Mouse (Mus musculus): ENCODE results near the gene Bud23.
"Not testable (repeated sequence)": the region's sequence is repeated elsewhere in the genome, so short reads cannot be mapped to it uniquely, and the experiment has no call there.

The Bud23 gene

DNA sequence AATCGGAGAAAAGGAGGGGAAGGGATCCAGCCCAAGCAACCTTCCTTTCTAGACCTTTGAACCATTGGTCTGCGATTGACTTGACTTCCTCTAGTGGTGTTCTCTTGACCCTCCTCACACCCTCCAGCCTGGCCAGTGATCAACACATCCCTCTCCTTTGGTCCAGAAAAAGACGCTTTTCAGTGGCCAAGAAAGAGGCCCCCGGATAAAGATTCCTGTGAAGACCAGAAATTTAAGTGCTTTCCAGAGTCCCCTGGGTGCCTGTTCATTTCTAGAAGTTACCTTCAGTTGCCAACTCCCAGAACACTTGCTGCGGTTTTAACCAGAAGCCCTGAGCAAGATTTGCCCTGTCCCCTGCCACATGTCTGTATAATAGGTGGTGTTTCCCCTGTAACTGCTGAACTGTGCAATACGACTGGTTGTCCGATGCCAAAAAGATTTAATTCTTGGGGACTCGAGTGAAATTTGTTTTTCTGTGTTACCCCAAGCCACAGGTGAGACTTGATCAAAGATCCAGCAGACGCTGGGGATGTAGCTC is at the start of gene Bud23:
Bud23 (minus strand) TSS at position 51 of the 538 bp plus-strand sequence.
- not testable (repeated sequence) for DNase-seq (ENCODE audit: low read depth, low spot score)

- DNase-seq (ENCODE audit: low read depth, low spot score), result no peak
Observed at GRCm38 (mm10) chr5:135113782-135114181, 49.0 kb upstream of the Bud23 start.

- no peak for DNase-seq (ENCODE audit: low read depth, low spot score)
Observed at GRCm38 (mm10) chr5:135109976-135110375, 45.2 kb upstream of the Bud23 start.

- no peak for DNase-seq (ENCODE audit: low read depth, low spot score)
Observed at GRCm38 (mm10) chr5:135109426-135109825, 44.7 kb upstream of the Bud23 start.

GRCm38 (mm10) chr5:135109017-135109416 is 44.3 kb upstream of the Bud23 start:
- DNase-seq (ENCODE audit: low read depth, low spot score), result no peak

- no peak for DNase-seq (ENCODE audit: low read depth, low spot score)
Observed at GRCm38 (mm10) chr5:135107521-135108501, 43.1 kb upstream of the Bud23 start.

GRCm38 (mm10) chr5:135106758-135107256 is 42.0 kb upstream of the Bud23 start:
- DNase-seq (ENCODE audit: low read depth, low spot score), result no peak

GRCm38 (mm10) chr5:135103999-135104660 is 39.4 kb upstream of the Bud23 start:
- no peak for DNase-seq (ENCODE audit: low read depth, low spot score)

DNA sequence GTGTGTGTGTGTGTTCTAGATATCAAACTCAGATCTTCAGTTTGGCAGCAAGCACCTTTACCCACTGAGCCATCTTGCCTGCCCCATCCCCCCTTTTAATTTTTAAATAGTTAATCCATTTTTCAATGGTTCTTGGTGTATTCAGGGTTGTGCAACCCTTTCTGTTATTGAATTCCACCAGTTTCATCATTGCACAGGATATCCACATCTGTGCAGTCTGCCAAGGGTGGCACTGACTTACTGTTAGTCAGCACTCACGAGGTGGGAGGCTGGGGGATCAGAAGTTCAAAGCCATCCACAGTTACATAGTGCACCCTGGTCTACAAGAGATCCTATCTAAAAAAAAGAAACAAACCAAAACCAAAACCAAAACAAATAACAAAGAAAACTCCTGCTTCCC is 36.2 kb upstream of the Bud23 start:
- DNase-seq (ENCODE audit: low read depth, low spot score), result no peak

DNA sequence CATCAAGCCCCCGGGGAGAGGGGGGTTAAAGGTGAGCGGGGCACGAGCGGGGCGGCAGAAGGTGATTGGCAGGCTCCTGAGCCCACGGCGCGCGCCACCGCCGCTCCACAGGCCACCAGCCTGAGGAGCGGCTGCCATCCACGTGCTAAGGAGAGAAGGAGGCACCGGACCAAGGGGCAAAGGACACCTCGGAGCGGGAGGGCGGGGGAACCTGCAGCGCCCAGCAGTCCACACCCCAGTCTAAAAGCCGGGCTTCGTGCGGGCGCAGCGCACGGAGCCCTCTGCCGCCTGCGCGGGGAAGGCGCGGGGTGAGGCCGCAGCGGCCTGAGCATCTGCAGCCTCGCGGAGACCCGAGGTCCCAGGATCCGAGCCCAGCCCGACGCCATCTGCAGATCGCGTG is 24.9 kb upstream of the Bud23 start, which contains the start of gene Mlxipl:
Mlxipl (plus strand) TSS at position 238 of the 400 bp plus-strand sequence.
- DNase-seq (ENCODE audit: low read depth, low spot score), result no peak

- no peak for DNase-seq (ENCODE audit: low read depth, low spot score)
Observed at GRCm38 (mm10) chr5:135086871-135087270, 22.1 kb upstream of the Bud23 start.

- no peak for DNase-seq (ENCODE audit: low read depth, low spot score)
Observed at GRCm38 (mm10) chr5:135080539-135080938, 15.8 kb upstream of the Bud23 start.

DNA sequence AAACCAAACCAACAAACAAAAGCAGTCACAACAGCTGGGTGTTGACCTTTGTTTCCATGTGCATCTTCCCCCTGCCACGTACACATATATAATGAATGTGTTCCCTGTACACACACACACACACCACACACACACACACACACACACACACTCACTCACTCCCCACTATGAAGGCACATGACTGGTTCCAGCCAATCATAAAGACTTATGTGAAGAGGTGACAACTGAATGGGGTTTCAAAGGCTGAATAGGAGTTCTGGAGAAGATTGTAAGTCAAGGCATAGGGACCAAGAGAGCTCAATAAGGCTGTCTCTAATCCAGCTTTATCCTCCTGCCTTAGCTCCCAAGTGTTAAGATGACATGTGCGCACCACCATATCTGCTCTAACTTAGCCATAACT is 14.8 kb upstream of the Bud23 start:
- no peak for DNase-seq (ENCODE audit: low read depth, low spot score)

DNA sequence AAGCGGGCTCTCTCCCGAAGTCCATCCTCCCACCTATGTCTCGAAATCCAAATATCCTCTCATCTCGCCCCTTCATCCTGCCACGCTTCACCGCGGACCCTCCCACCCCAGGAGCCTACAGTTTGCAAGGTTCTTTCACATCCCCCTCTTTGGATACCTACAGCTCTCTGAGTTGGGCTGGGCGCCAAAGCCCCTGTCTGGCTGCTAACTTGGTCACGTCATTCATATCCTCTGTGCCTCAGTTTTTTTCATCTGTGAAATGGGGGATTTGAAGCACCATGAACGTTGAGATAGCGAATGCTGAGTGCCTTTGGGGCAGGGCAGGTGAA is 13.7 kb upstream of the Bud23 start:
- no peak for DNase-seq (ENCODE audit: low read depth, low spot score)

GRCm38 (mm10) chr5:135077564-135078481 is 13.1 kb upstream of the Bud23 start, which contains the start of gene Vps37d:
Gene Vps37d (minus strand): TSS chr5:135078266.
- peak; percentile 73 for DNase-seq (ENCODE audit: low read depth, low spot score)

DNA sequence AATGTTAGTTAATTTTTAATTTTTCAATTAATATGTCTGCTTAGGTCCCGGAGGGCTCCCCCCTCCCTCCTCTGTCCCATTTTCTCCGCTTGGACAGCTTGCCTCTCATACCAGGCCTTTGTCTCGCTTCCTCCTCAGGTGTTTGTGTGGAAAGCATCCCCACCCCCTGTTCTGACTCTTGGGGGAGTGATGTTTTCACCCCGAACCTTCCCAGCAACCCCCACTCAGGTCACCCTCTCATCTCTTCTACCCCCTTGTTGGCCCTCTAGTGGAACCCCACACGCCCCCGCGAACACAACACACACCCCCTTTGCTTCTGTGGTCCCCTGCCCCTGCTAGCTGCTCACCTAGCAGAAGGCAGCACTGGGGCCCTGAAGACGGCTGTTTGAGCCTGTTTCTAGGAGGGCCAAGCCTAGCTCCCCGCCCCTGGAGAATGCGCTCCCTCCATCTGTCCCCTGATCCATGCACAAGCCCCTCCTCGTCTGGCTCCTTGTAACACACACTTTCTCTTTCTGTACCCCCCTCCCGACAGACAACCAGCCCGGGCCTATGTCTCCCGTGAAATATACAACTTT is 12.3 kb upstream of the Bud23 start:
- no peak for DNase-seq (ENCODE audit: low read depth, low spot score)

GRCm38 (mm10) chr5:135076368-135076767 is 11.6 kb upstream of the Bud23 start:
- no peak for DNase-seq (ENCODE audit: low read depth, low spot score)

- DNase-seq (ENCODE audit: low read depth, low spot score), result no peak
Observed at GRCm38 (mm10) chr5:135075655-135076054, 10.9 kb upstream of the Bud23 start.

GRCm38 (mm10) chr5:135073349-135074150 is 8.8 kb upstream of the Bud23 start:
- no peak for DNase-seq (ENCODE audit: low read depth, low spot score)

- DNase-seq (ENCODE audit: low read depth, low spot score), result no peak
Observed at GRCm38 (mm10) chr5:135072720-135073119, 8.0 kb upstream of the Bud23 start.
